Mouse (Mus musculus) neural tube, embryonic 14.5 days (tissue): ENCODE measurements around the gene Tmco3. TPM values are rescaled to one million over a fixed set of nuclear protein-coding genes. Genes with fewer than 3 reads are reported as not detected.

ENCODE experiments used
- ATAC-seq: fragments of 200-750 bp; cut with Nextera tagmentation; 2 replicates; pipeline ENCODE4 v1.8.0; 2017; ENCODE audit warnings: low read depth, mild to moderate bottlenecking, moderate TSS enrichment, moderate library complexity
- H3K27ac ChIP-seq: fragments of 300-500 bp; sonication (generic); 2 replicates; pipeline ENCODE4 v1.5.1; 2014; ENCODE audit warnings: low read depth, mild to moderate bottlenecking, control low read depth, low read length, moderate library complexity, mixed read lengths
- H3K27me3 ChIP-seq: fragments of 300-500 bp; sonication (generic); 2 replicates; pipeline ENCODE4 v1.6.1; 2014; ENCODE audit warnings: low read length; ENCODE audit not compliant: control insufficient read depth, insufficient read depth
- H3K36me3 ChIP-seq: fragments of 300-500 bp; sonication (generic); 2 replicates; pipeline ENCODE4 v1.6.1; 2014; ENCODE audit warnings: low read length, mixed read lengths; ENCODE audit not compliant: control insufficient read depth, insufficient read depth
- H3K4me1 ChIP-seq: fragments of 300-500 bp; sonication (generic); 2 replicates; pipeline ENCODE4 v1.6.1; 2014; ENCODE audit warnings: low read length; ENCODE audit not compliant: control insufficient read depth, insufficient read depth
- H3K4me2 ChIP-seq: fragments of 300-500 bp; sonication (generic); 2 replicates; pipeline ENCODE4 v1.6.1; 2014; ENCODE audit warnings: mild to moderate bottlenecking, low read depth, low read length, control low read depth
- H3K4me3 ChIP-seq: fragments of 300-500 bp; sonication (generic); 2 replicates; pipeline ENCODE4 v1.5.1; 2014; ENCODE audit warnings: low read depth, low read length, control low read depth, mixed read lengths
- H3K9ac ChIP-seq: fragments of 300-500 bp; sonication (generic); replicated peaks from 2 replicates; pipeline ENCODE4 v1.6.1; 2014; ENCODE audit warnings: low read depth, mild to moderate bottlenecking, control low read depth, low read length, mixed read lengths
- H3K9me3 ChIP-seq: fragments of 300-500 bp; sonication (generic); 2 replicates; pipeline ENCODE4 v1.6.1; 2016; ENCODE audit warnings: low read length; ENCODE audit not compliant: control insufficient read depth
- WGBS: fragments of 180-500 bp; shearing (Covaris S2); extraction: QIAGEN DNeasy Blood & Tissue Kit; methylation state at CpG from one replicate; pipeline ENCODE4 v1.1.7; 2014; 5-methylcytosine and 5-hydroxymethylcytosine counted together
- polyA plus RNA-seq: library from polyadenylated mRNA; unstranded; fragments of >200 nt; fragmentation: Nextera tagmentation; extraction: Ambion mirVana; gene quantifications from 2 replicates; pipeline ENCODE4 v1.2.1, GENCODE M21; 2014

Tmco3 gene
- polyA plus RNA-seq, 1 experiment from 2014 or later = 47.8 TPM

GRCm38 (mm10) chr8:13343134-13343533 is 55.1 kb downstream of the Tmco3 start:
- no peak for ATAC-seq
- Histone ChIP-seq H3K9me3 (no peaks in the 10 kb centered on the region), H3K27ac (no peak overlapping the region), H3K36me3 (peaks cover 30% of the 10 kb centered on the region), H3K4me1 (peaks cover 8% of the 10 kb centered on the region; the same call in 1 of the 2 replicates), H3K4me2 (no peak overlapping the region), H3K27me3 (0 out of 2 replicates have a peak, but pooled peaks cover 3% of the 10 kb centered on the region), H3K9ac (no peak overlapping the region), H3K4me3 (no peak overlapping the region)
- WGBS = 92% methylated on average over 4 of the region's 4 CpGs

DNA sequence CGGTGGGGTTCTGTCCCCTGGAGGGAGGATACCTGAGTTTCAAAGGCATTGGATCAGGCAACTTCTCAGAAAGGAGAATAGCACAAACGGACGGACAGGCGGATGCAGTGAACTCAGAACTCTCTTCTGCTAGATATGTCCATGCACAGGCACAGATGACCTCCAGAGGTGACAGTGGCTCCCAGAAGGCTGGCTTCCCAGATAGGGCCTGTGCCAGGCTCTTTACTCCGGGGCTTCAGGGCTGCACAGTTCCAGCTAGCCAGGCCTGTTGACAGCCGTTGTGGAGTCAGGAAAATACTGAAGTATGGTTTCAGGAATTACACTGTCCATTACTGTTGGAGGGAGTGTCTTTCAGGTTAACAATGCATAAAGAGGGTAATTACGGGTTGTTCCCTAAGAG is 62.1 kb downstream of the Tmco3 start:
- no peak for ATAC-seq
- Histone ChIP-seq H3K4me3 (no peak overlapping the region), H3K36me3 (peaks cover 47% of the 10 kb centered on the region), H3K27ac (no peak overlapping the region), H3K9ac (no peak overlapping the region), H3K4me1 (no peaks in the 10 kb centered on the region), H3K4me2 (no peak overlapping the region), H3K27me3 (no peaks in the 10 kb centered on the region), H3K9me3 (no peaks in the 10 kb centered on the region)
- WGBS = 88% methylated on average over 7 of the region's 7 CpGs

DNA sequence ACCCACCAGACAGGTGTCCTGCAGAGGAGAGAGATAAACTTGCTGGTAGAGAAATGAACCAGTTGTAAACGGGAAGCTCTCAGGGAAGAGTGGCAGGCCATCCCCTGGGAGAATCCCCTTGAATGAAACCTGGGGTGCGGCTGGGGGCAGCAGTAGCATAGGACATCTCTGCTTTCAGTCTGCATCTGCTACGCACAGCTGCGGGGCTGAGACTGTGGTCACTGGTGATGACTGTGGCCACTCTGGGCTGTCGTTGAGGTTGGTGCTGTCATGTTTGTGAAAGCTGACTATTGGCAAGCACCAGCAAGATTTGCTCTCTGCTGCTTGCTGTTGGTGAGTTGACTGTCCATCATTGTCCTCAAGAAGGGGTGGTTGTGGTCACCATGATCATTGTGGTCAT is 63.6 kb downstream of the Tmco3 start:
- Histone ChIP-seq H3K4me3 (no peak overlapping the region), H3K36me3 (peaks cover 42% of the 10 kb centered on the region), H3K4me1 (no peaks in the 10 kb centered on the region), H3K4me2 (no peak overlapping the region), H3K9me3 (no peaks in the 10 kb centered on the region), H3K27ac (no peak overlapping the region), H3K27me3 (no peaks in the 10 kb centered on the region), H3K9ac (no peak overlapping the region)
- ATAC-seq = no peak
- WGBS = 85% methylated on average over 5 of the region's 5 CpGs

DNA sequence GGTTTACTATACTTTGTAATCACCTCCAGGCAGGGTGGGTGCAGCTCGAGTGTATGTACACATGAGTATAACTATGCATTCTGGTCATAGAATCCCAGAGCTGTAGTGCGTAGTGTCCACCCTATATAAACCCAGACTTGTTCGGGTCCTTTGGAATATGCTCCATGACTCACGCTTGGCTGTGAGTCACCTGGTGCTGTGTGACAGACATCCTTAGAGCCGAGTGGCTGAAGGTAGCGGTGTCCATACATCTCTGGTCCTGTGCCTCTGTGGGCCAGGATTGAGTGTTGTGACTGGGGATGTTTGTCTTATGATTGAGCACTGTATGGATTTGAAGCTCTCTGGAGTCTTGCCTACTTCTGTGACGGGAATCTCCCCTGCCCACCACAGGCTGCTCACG is 64.6 kb downstream of the Tmco3 start:
- 94% methylated on average over 8 of the region's 8 CpGs for WGBS
- H3K36me3 ChIP-seq = peaks cover 46% of the 10 kb centered on the region

GRCm38 (mm10) chr8:13353155-13353833 is 65.3 kb downstream of the Tmco3 start:
- WGBS = 85% methylated on average over 9 of the region's 9 CpGs
- Histone ChIP-seq H3K27me3 (no peaks in the 10 kb centered on the region), H3K4me1 (no peaks in the 10 kb centered on the region), H3K36me3 (peaks cover 46% of the 10 kb centered on the region), H3K4me3 (no peak overlapping the region), H3K9ac (no peak overlapping the region), H3K4me2 (no peak overlapping the region), H3K9me3 (no peaks in the 10 kb centered on the region), H3K27ac (no peak overlapping the region)
- no peak for ATAC-seq

More for the DNA sequence above, 64.6 kb downstream of the Tmco3 start:
- no peak overlapping the region for H3K4me2 ChIP-seq
- no peak for ATAC-seq
- no peaks in the 10 kb centered on the region for H3K4me1 ChIP-seq
- no peak overlapping the region for H3K9ac ChIP-seq
- H3K9me3 ChIP-seq = no peaks in the 10 kb centered on the region
- no peaks in the 10 kb centered on the region for H3K27me3 ChIP-seq
- H3K4me3 ChIP-seq = no peak overlapping the region
- no peak overlapping the region for H3K27ac ChIP-seq

DNA sequence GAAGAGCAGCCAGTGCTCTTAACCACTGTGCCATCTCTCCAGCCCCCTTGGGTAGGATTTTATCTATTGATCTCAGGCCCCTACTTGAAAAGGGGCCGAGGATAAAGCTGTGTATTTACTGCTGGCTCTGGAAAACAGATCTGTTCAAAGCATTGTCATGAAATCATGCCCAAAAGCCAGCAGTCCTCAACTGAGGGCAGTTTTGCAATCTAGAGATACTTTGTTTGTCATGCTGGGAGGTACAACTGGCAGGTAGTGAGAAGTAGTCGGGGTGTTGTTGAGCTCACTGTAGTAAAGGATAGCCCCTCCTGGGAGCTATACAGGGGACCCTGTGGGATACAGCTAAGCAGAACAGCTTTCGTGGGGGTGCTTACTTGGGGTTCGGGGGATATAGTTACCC is 65.9 kb downstream of the Tmco3 start:
- H3K27me3 ChIP-seq = no peaks in the 10 kb centered on the region
- 87% methylated on average over 4 of the region's 4 CpGs for WGBS
- H3K4me3 ChIP-seq = no peak overlapping the region
- H3K9ac ChIP-seq = no peak overlapping the region
- H3K4me2 ChIP-seq = no peak overlapping the region
- H3K36me3 ChIP-seq = peaks cover 48% of the 10 kb centered on the region
- no peaks in the 10 kb centered on the region for H3K9me3 ChIP-seq
- H3K27ac ChIP-seq = no peak overlapping the region
- ATAC-seq = no peak
- H3K4me1 ChIP-seq = no peaks in the 10 kb centered on the region

GRCm38 (mm10) chr8:13356221-13356620 is 68.2 kb downstream of the Tmco3 start:
- H3K27ac ChIP-seq = no peak overlapping the region
- no peaks in the 10 kb centered on the region for H3K27me3 ChIP-seq
- H3K9me3 ChIP-seq = no peaks in the 10 kb centered on the region
- no peak overlapping the region for H3K4me3 ChIP-seq
- ATAC-seq = no peak
- H3K36me3 ChIP-seq = peaks cover 45% of the 10 kb centered on the region
- H3K9ac ChIP-seq = no peak overlapping the region
- H3K4me1 ChIP-seq = no peaks in the 10 kb centered on the region
- H3K4me2 ChIP-seq = no peak overlapping the region
- WGBS = 89% methylated on average over 6 of the region's 6 CpGs

- Histone ChIP-seq H3K27me3 (no peaks in the 10 kb centered on the region), H3K36me3 (peaks cover 46% of the 10 kb centered on the region), H3K27ac (no peak overlapping the region), H3K4me2 (no peak overlapping the region), H3K9ac (no peak overlapping the region), H3K9me3 (no peaks in the 10 kb centered on the region), H3K4me3 (no peak overlapping the region), H3K4me1 (no peaks in the 10 kb centered on the region)
- ATAC-seq = no peak
- WGBS = 81% methylated on average over 10 of the region's 10 CpGs
Observed at GRCm38 (mm10) chr8:13356681-13357080, 68.7 kb downstream of the Tmco3 start.

DNA sequence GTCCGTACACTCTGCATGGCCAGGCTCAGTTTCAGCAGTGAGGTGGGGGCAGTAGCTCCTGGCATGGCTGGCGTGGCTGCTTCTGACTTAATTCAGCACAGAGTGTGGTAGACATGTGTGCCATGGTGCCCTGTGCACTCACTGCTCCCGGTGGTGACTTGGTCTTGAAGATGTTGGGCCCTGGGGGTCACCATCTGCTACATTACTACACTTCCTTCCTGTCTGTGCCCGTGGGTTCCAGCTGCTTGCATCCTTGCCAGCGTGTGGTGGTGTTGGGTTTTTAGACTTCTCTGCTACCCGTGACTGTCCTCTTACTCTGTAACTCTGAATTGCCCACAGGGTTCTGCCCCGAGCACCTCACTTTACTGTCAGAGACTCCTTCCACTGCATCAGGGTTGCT is 72.2 kb downstream of the Tmco3 start:
- 91% methylated on average over 7 of the region's 7 CpGs for WGBS
- Histone ChIP-seq H3K9ac (no peak overlapping the region), H3K36me3 (peaks cover 62% of the 10 kb centered on the region), H3K4me1 (no peaks in the 10 kb centered on the region), H3K27ac (no peak overlapping the region), H3K27me3 (no peaks in the 10 kb centered on the region), H3K4me3 (no peak overlapping the region), H3K9me3 (no peaks in the 10 kb centered on the region), H3K4me2 (no peak overlapping the region)
- no peak for ATAC-seq
